Mouse (Mus musculus): Measurements from ENCODE around the gene Cotl1.

- TF ChIP-seq POLR2A (IDR thresholded peaks at IDR 0.05; ENCODE audit: extremely low read depth, insufficient read depth, low read length) = no peak
- no peak for TF ChIP-seq CTCF (IDR thresholded peaks at IDR 0.05; ENCODE audit: low read depth, low read length)
Observed at GRCm38 (mm10) chr8:119786871-119787270, 53.5 kb downstream of the Cotl1 start.
